Comparison of ENCODE assay signal across 21 mouse cellular contexts in the genomic region with DNA sequence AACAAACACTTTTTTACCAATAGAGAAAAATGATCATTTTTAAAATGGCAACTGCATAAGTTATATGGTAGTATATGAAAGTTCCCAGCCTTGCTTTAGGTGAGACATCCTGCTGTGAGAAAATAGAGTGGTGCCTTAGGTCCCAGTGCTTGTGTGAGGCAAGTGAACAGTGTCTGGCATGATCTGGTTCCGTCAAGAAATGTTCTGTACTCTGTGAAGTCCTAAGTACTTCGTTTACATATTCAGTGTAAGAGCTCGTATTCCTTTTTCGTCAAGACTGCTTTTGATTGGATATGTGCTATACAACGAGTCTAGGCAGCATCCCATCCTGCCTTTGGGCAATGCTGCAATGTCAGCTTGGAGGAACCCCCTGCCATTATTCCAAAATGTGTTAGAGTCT. TPM values are rescaled to one million over a fixed set of nuclear protein-coding genes. Genes with fewer than 3 reads are reported as not detected.
"Had no signal": no experiment of that assay in that cellular context is flagged by ENCODE, and none has a peak within 500 bp of the region (broad histone marks: within the 10 kb centered on the region; RNA-seq: fewer than 3 reads in every experiment).

No protein-coding gene starts in this region.

- H3K9me3 ChIP-seq: limb, embryonic 12.5 days; limb, embryonic 15.5 days; midbrain, embryonic 12.5 days had no signal

- H3K27ac ChIP-seq: limb, embryonic 12.5 days; limb, embryonic 15.5 days; liver, embryonic 14.5 days; macrophage; midbrain, embryonic 12.5 days had no signal

- H3K36me3 ChIP-seq: limb, embryonic 12.5 days; limb, embryonic 15.5 days had no signal

- ATAC-seq: liver, postnatal 0 days; lung, postnatal 0 days; midbrain, embryonic 16.5 days had no signal

- H3K27me3 ChIP-seq: limb, embryonic 12.5 days; limb, embryonic 15.5 days; midbrain, embryonic 12.5 days had no signal

- H3K4me3 ChIP-seq: limb, embryonic 12.5 days; limb, embryonic 15.5 days; midbrain, embryonic 12.5 days; myocyte had no signal

- H3K4me1 ChIP-seq: limb, embryonic 12.5 days had no signal

- H3K4me2 ChIP-seq: limb, embryonic 12.5 days; limb, embryonic 15.5 days; liver, embryonic 11.5 days; lung, embryonic 14.5 days; midbrain, embryonic 12.5 days had no signal

- DNase-seq: kidney, adult 9 months; kidney, postnatal 14 days; kidney, postnatal 4 days; left cerebral cortex, postnatal 4 days; liver, postnatal 0 days; lung, embryonic 14.5 days; thymus, adult 18-20 months; thymus, postnatal 36 days had no signal

- H3K9ac ChIP-seq: limb, embryonic 12.5 days; limb, embryonic 15.5 days; liver, embryonic 14.5 days; liver, postnatal 0 days; lung, embryonic 14.5 days; midbrain, embryonic 12.5 days had no signal

RNA-seq across cellular contexts. Expression of a gene that starts 51.1 kb away (rescaled TPM):
- total RNA-seq: megakaryocyte, adult 5-6 weeks; monocyte, adult 5-6 weeks had no signal
- polyA plus RNA-seq: liver, postnatal 0 days; lung, postnatal 0 days; macrophage; myocyte; small intestine, adult 2 months; urinary bladder, adult 2 months had no signal
